Mouse (Mus musculus): ENCODE data around the gene Dazap1.

Gene Dazap1

GRCm38 (mm10) chr10:80298571-80299281, 37.4 kb downstream of the Dazap1 start:
- no peak for DNase-seq (ENCODE audit: low spot score)

GRCm38 (mm10) chr10:80299301-80299700, 38.0 kb downstream of the Dazap1 start:
- no peak for DNase-seq (ENCODE audit: low spot score)

- DNase-seq (ENCODE audit: low spot score): no peak
Observed at GRCm38 (mm10) chr10:80299824-80300223, 38.5 kb downstream of the Dazap1 start.

- no peak for DNase-seq (ENCODE audit: low spot score)
Observed at GRCm38 (mm10) chr10:80300672-80301181, 39.4 kb downstream of the Dazap1 start.

- no peak for DNase-seq (ENCODE audit: low spot score)
Observed at GRCm38 (mm10) chr10:80301256-80302081, 40.2 kb downstream of the Dazap1 start.

- no peak for DNase-seq (ENCODE audit: low spot score)
Observed at GRCm38 (mm10) chr10:80302082-80302355, 40.7 kb downstream of the Dazap1 start.

- peak; percentile 94 for DNase-seq (ENCODE audit: low spot score)
Observed at GRCm38 (mm10) chr10:80302471-80302881, 41.2 kb downstream of the Dazap1 start.

- DNase-seq (ENCODE audit: low spot score): no peak
Observed at GRCm38 (mm10) chr10:80304458-80304857, 43.2 kb downstream of the Dazap1 start.

GRCm38 (mm10) chr10:80304862-80305261, 43.6 kb downstream of the Dazap1 start:
- DNase-seq (ENCODE audit: low spot score): no peak

- no peak for DNase-seq (ENCODE audit: low spot score)
Observed at GRCm38 (mm10) chr10:80311560-80311959, 50.3 kb downstream of the Dazap1 start.

- no peak for DNase-seq (ENCODE audit: low spot score)
Observed at GRCm38 (mm10) chr10:80312586-80313504, 51.6 kb downstream of the Dazap1 start.

GRCm38 (mm10) chr10:80313627-80314201, 52.4 kb downstream of the Dazap1 start:
- no peak for DNase-seq (ENCODE audit: low spot score)

- DNase-seq (ENCODE audit: low spot score): no peak
Observed at GRCm38 (mm10) chr10:80314494-80315001, 53.3 kb downstream of the Dazap1 start.

GRCm38 (mm10) chr10:80315315-80315714, 54.0 kb downstream of the Dazap1 start:
- no peak for DNase-seq (ENCODE audit: low spot score)

- no peak for DNase-seq (ENCODE audit: low spot score)
Observed at GRCm38 (mm10) chr10:80316359-80316781, 55.1 kb downstream of the Dazap1 start.

GRCm38 (mm10) chr10:80317011-80317410, 55.7 kb downstream of the Dazap1 start:
- no peak for DNase-seq (ENCODE audit: low spot score)

- peak; percentile 94 for DNase-seq (ENCODE audit: low spot score)
Observed at GRCm38 (mm10) chr10:80320340-80320760, 59.1 kb downstream of the Dazap1 start, which contains the start of gene 2310011J03Rik. Gene 2310011J03Rik (minus strand): TSS chr10:80320537.

- DNase-seq (ENCODE audit: low spot score): no peak
Observed at GRCm38 (mm10) chr10:80321014-80321669, 59.9 kb downstream of the Dazap1 start.

GRCm38 (mm10) chr10:80321670-80322581, 60.6 kb downstream of the Dazap1 start:
- no peak for DNase-seq (ENCODE audit: low spot score)

- peak; percentile 23 for DNase-seq (ENCODE audit: low spot score)
Observed at GRCm38 (mm10) chr10:80322811-80323211, 61.5 kb downstream of the Dazap1 start.

Data from adipocyte (in vitro differentiated cells).